Mouse (Mus musculus) stomach, embryonic 16.5 days (tissue): ENCODE measurements around the gene Vmn1r228. TPM values are rescaled to one million over a fixed set of nuclear protein-coding genes. Genes with fewer than 3 reads are reported as not detected.

Source experiments
- ATAC-seq: fragments of 200-750 bp; cut with Nextera tagmentation; 2 replicates; pipeline ENCODE4 v1.8.0; 2017; ENCODE audit warnings: moderate number of reproducible peaks, moderate TSS enrichment; ENCODE audit not compliant: insufficient read depth, low FRiP score
- H3K27ac ChIP-seq: fragments of 300-500 bp; sonication (generic); 2 replicates; pipeline ENCODE4 v1.5.1; 2014; ENCODE audit warnings: low read length
- H3K27me3 ChIP-seq: fragments of 300-500 bp; sonication (generic); 2 replicates; pipeline ENCODE4 v1.6.1; 2014; ENCODE audit warnings: low read length, control low read depth, mixed read lengths; ENCODE audit not compliant: control insufficient read depth, insufficient read depth
- H3K36me3 ChIP-seq: fragments of 300-500 bp; sonication (generic); 2 replicates; pipeline ENCODE4 v1.6.1; 2014; ENCODE audit warnings: low read length; ENCODE audit not compliant: control insufficient read depth, insufficient read depth
- H3K4me1 ChIP-seq: fragments of 300-500 bp; sonication (generic); 2 replicates; pipeline ENCODE4 v1.6.1; 2014; ENCODE audit warnings: low read length, control low read depth, mixed read lengths; ENCODE audit not compliant: control insufficient read depth, insufficient read depth
- H3K4me2 ChIP-seq: fragments of 300-500 bp; sonication (generic); 2 replicates; pipeline ENCODE4 v1.6.1; 2014; ENCODE audit warnings: low read depth, low read length, mixed read lengths
- H3K4me3 ChIP-seq: fragments of 300-500 bp; sonication (generic); replicated peaks from 2 replicates; pipeline ENCODE4 v1.5.1; 2014; ENCODE audit warnings: mild to moderate bottlenecking, low read length
- H3K9ac ChIP-seq: fragments of 300-500 bp; sonication (generic); 2 replicates; pipeline ENCODE4 v1.6.1; 2014; ENCODE audit warnings: low read length
- H3K9me3 ChIP-seq: fragments of 300-500 bp; sonication (generic); replicated peaks from 2 replicates; pipeline ENCODE4 v1.6.1; 2016; ENCODE audit warnings: low read length, control low read depth; ENCODE audit not compliant: control insufficient read depth
- WGBS: fragments of 180-500 bp; shearing (Covaris S2); extraction: QIAGEN DNeasy Blood & Tissue Kit; methylation state at CpG from one replicate; pipeline ENCODE4 v1.1.7; 2014; 5-methylcytosine and 5-hydroxymethylcytosine counted together
- polyA plus RNA-seq: library from polyadenylated mRNA; unstranded; fragments of >200 nt; fragmentation: Nextera tagmentation; extraction: Ambion mirVana; gene quantifications from 2 replicates; pipeline ENCODE4 v1.2.1, GENCODE M21; 2015

Gene Vmn1r228
- polyA plus RNA-seq: not detected in 2 replicates

DNA sequence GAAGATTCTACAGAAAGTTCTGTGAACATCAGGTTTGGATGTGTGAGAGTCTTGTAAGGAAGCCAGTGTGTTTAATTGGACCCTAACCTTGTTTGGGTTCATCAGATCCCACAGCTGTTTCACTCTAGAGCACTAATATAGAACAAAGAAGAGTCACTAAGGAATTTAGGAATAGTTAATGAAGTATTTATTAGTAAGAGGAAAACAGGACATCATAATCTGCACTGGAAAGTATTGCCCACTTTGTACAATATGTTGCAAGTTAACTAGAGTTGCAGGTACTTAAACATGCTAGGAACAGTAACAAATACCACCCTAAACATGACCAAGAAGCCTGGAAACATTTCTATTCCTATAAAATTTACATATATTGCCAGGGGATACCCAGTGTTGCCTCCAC lies at the start of gene Vmn1r228:
Gene Vmn1r228 (minus strand): TSS at position 101 of the 400 bp plus-strand sequence.
- no peak for ATAC-seq
- no peak within 1 kb of the TSS for H3K9ac ChIP-seq

DNA sequence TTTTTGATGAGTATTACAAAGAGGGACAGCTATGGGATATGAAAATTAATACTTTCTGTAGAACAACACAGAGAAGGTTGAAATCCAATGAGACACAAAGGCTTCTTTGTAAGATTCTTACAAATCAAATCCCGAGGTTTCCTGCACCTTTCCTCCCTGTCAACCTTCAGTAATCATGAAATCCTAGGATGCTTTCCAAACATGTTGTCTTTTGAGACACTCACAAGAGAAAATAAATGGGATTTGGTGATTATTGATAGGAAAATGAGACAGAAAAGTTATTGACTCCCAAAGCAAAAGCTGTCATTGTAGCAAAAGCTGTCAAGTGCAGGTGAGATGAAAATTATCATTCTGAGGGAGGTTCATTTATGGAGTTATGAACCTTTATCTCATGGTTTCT lies 25.3 kb upstream of the Vmn1r228 start, which contains the start of gene Vmn1r229:
Gene Vmn1r229 (plus strand): TSS at position 301 of the 400 bp plus-strand sequence.
- Histone ChIP-seq H3K9ac (no peak within 1 kb of the TSS), H3K4me2 (no peak within 1 kb of the TSS), H3K36me3 (no peaks in the 10 kb centered on the region), H3K4me3 (no peak within 1 kb of the TSS), H3K27me3 (no peaks in the 10 kb centered on the region), H3K9me3 (no peaks in the 10 kb centered on the region), H3K4me1 (no peaks in the 10 kb centered on the region), H3K27ac (no peak within 1 kb of the TSS)
- WGBS: 49% methylated on average over 1 of the region's 1 CpGs
- ATAC-seq: no peak

More for the DNA sequence above, at the start of gene Vmn1r228:
- H3K4me3 ChIP-seq: no peak within 1 kb of the TSS
- no peaks in the 10 kb centered on the region for H3K36me3 ChIP-seq
- no peaks in the 10 kb centered on the region for H3K27me3 ChIP-seq
- H3K9me3 ChIP-seq: 0 out of 2 replicates have a peak, but pooled peaks cover 5% of the 10 kb centered on the region
- no peak within 1 kb of the TSS for H3K4me2 ChIP-seq
- no peak within 1 kb of the TSS for H3K27ac ChIP-seq
- no peaks in the 10 kb centered on the region for H3K4me1 ChIP-seq

GRCm38 (mm10) chr17:20729543-20729942 lies 56.4 kb downstream of the Vmn1r228 start, which contains the start of gene Vmn1r227:
Gene Vmn1r227 (plus strand): TSS chr17:20729843.
- no peak for ATAC-seq

More at GRCm38 (mm10) chr17:20729543-20729942, 56.4 kb downstream of the Vmn1r228 start, which contains the start of gene Vmn1r227:
- H3K36me3 ChIP-seq: no peaks in the 10 kb centered on the region
- H3K9me3 ChIP-seq: no peaks in the 10 kb centered on the region
- no peak within 1 kb of the TSS for H3K9ac ChIP-seq
- no peak within 1 kb of the TSS for H3K4me3 ChIP-seq
- H3K27me3 ChIP-seq: no peaks in the 10 kb centered on the region
- 35% methylated on average over 1 of the region's 1 CpGs for WGBS
- no peaks in the 10 kb centered on the region for H3K4me1 ChIP-seq
- no peak within 1 kb of the TSS for H3K4me2 ChIP-seq
- no peak within 1 kb of the TSS for H3K27ac ChIP-seq

Other genes with a start within 250 kb of the Vmn1r228 start
- gene Vmn2r109, start 221.4 kb downstream of the Vmn1r228 start, polyA plus RNA-seq: not detected in 2 replicates
- 0.01 TPM in 1 of 2 replicates, not detected in the other for gene Vmn2r110, start 189.7 kb downstream of the Vmn1r228 start, polyA plus RNA-seq
- not detected in 2 replicates for gene Fpr-rs3, start 161.3 kb downstream of the Vmn1r228 start, polyA plus RNA-seq
- not detected in 2 replicates for gene Vmn1r226, start 103.3 kb downstream of the Vmn1r228 start, polyA plus RNA-seq
- gene Vmn1r227, start 56.3 kb downstream of the Vmn1r228 start, polyA plus RNA-seq: not detected in 2 replicates
- not detected in 2 replicates for gene Vmn1r229, start 25.4 kb upstream of the Vmn1r228 start, polyA plus RNA-seq
- gene Vmn1r230, start 54.3 kb upstream of the Vmn1r228 start, polyA plus RNA-seq: not detected in 2 replicates
- gene Vmn1r231, start 118.9 kb upstream of the Vmn1r228 start, polyA plus RNA-seq: not detected in 2 replicates
- gene Vmn1r232, start 133.6 kb upstream of the Vmn1r228 start, polyA plus RNA-seq: not detected in 2 replicates
- gene Ppp2r1a, start 159.2 kb upstream of the Vmn1r228 start, polyA plus RNA-seq: 345 and 378 TPM in 2 replicates
- gene Vmn1r233, start 210.3 kb upstream of the Vmn1r228 start, polyA plus RNA-seq: not detected in 2 replicates
- 11.8 and 12.2 TPM in 2 replicates for gene Zfp160, start 222.7 kb upstream of the Vmn1r228 start, polyA plus RNA-seq